Mouse (Mus musculus): ENCODE measurements around the gene Zfp947. TPM values are rescaled to one million over a fixed set of nuclear protein-coding genes. Genes with fewer than 3 reads are reported as not detected.
"Not testable (repeated sequence)": the region's sequence is repeated elsewhere in the genome, so short reads cannot be mapped to it uniquely, and the experiment has no call there.

Zfp947 gene
- total RNA-seq (2015): 3.7 and 6.3 TPM in 2 replicates
- 3.0 and 4.7 TPM in 2 replicates for total RNA-seq (2017)

GRCm38 (mm10) chr17:22165722-22166294 is at the start of gene Zfp947:
Gene Zfp947, minus strand, starts transcription at chr17:22166190.
- ATAC-seq (ENCODE audit: poor library complexity, severe bottlenecking): peak; percentile 89

DNA sequence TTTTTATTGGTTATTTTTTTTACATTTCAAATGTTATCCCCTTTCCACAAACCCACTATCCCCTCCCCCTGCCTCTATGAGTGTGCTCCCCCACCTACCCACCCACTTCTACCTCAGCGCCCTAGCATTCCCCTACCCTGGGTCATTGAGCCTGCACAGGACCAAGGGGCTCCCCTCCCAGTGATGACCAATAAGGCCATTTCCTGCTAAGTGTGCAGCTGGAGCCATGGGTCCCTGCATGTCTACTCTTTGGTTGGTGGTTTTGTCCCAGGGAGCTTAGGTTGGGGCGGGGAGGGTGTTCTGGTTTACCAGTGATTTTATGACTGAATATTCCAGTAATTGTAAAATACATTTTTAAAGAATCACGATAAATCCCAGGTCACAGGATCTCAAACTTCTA is 686 bp downstream of the Zfp947 start:
- ATAC-seq (ENCODE audit: poor library complexity, severe bottlenecking): peak; percentile 58

- ATAC-seq (ENCODE audit: poor library complexity, severe bottlenecking): not testable (repeated sequence)
Measured at GRCm38 (mm10) chr17:22153951-22154350, 12.0 kb downstream of the Zfp947 start.

- ATAC-seq (ENCODE audit: poor library complexity, severe bottlenecking): no peak
Measured at GRCm38 (mm10) chr17:22118770-22119169, 47.2 kb downstream of the Zfp947 start.

Other genes starting within 250 kb of the Zfp947 start
- 25.6 and 26.1 TPM in 2 replicates for gene Zfp942, start 203.7 kb downstream of the Zfp947 start, total RNA-seq (2015)
- gene Zfp942, start 203.7 kb downstream of the Zfp947 start, total RNA-seq (2017): 12.5 and 13.2 TPM in 2 replicates
- gene Zfp943, start 203.6 kb downstream of the Zfp947 start, total RNA-seq (2015): 24.1 and 28.3 TPM in 2 replicates
- 22.4 and 27.7 TPM in 2 replicates for gene Zfp943, start 203.6 kb downstream of the Zfp947 start, total RNA-seq (2017)
- 7.6 and 8.4 TPM in 2 replicates for gene Zfp994, start 59.4 kb upstream of the Zfp947 start, total RNA-seq (2015)
- gene Zfp994, start 59.4 kb upstream of the Zfp947 start, total RNA-seq (2017): 7.3 TPM in 2 replicates
- 27.7 and 31.4 TPM in 2 replicates for gene CT030661.1, start 148.6 kb upstream of the Zfp947 start, total RNA-seq (2015)
- 16.5 and 21.7 TPM in 2 replicates for gene CT030661.1, start 148.6 kb upstream of the Zfp947 start, total RNA-seq (2017)
- 21.0 and 22.0 TPM in 2 replicates for gene Zfp944, start 195.2 kb upstream of the Zfp947 start, total RNA-seq (2015)
- 12.2 and 13.0 TPM in 2 replicates for gene Zfp944, start 195.2 kb upstream of the Zfp947 start, total RNA-seq (2017)
- gene Zfp758, start 195.3 kb upstream of the Zfp947 start, total RNA-seq (2015): 10.9 and 17.3 TPM in 2 replicates
- gene Zfp758, start 195.3 kb upstream of the Zfp947 start, total RNA-seq (2017): 14.0 and 15.3 TPM in 2 replicates